Mouse (Mus musculus): ENCODE data around the gene Ripor2.

The Ripor2 gene

GRCm38 (mm10) chr13:24584403-24584802 lies 2.4 kb downstream of the Ripor2 start:
- DNase-seq (ENCODE audit: low spot score in 2 of 2) = no peak

DNA sequence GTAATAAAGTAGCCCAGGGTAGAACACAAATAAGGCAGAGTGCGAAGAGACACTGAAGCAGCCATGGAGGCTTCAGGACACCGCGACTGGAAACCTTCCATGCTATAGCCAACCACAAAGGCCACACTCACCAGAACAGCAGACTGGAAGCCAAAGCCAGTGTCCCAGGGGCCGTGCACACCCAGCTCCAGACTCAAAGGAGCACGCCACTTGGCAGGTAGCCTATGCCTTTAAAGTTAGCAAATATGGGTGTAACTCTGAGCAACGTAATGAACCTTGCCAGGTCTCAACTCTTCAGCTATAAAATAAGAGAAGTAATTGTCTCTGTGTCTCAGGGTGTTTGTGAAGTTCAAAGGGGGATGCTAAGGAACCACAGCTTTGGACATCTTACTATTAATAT lies 2.9 kb downstream of the Ripor2 start:
- DNase-seq (ENCODE audit: low spot score in 2 of 2) = no peak

DNA sequence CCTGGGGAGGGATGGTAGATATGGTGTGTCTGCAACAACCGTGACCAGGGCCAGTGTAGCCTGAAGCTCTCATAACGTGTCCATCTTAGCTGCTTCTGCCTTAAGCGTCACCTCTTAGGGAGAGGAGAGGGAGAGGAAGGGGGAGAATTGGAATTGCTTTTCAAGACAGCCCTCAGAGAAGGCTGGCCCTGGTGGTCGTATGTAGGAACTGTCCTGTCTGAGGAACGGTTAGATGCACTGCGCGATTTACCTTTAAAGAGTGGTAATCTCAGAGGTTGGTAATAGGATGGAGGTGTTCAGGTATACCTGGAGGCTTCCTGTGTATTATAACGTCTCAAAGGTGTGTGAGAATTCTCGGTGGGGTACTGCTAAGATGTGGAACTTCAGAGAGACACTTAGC lies 3.4 kb downstream of the Ripor2 start:
- no peak for DNase-seq (ENCODE audit: low spot score in 2 of 2)

DNA sequence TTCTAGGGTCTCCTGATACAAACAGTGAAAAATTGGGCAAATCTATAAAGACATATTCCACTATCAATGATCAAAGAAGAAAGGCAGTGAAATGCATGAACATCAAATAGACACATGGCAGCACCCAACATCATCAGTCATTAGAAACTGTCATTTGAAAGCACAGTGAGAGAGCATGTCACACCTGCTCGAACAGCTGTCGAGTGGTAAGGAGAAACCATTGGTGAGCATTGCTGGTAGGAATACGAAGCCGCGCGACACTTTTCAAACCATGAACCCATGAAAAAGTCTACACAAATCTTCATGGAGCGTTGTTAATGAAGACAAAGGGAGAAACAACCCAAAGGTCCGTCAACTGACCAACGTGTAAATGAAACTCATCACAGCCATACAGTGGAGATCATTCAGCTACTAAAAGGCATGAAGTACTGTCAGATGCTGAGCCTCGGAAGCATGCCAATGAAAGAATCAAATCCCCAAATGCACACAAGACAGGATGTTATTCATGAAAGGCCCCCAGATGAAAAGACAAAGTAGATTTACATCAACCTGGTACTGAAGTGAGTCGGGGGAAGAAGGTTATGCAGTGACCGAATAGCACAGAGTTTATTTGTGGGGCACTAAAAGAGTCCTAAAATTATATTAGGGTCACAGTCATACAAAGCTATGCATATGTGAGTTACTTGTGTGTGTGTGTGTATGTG lies 5.4 kb downstream of the Ripor2 start:
- no peak for DNase-seq (ENCODE audit: low spot score in 2 of 2)

- DNase-seq (ENCODE audit: low spot score in 2 of 2) = no peak
These were observed 6.6 kb downstream of the Ripor2 start for GRCm38 (mm10) chr13:24588603-24589002.

- no peak for DNase-seq (ENCODE audit: low spot score in 2 of 2)
These were observed 9.7 kb downstream of the Ripor2 start for GRCm38 (mm10) chr13:24591737-24592136.

DNA sequence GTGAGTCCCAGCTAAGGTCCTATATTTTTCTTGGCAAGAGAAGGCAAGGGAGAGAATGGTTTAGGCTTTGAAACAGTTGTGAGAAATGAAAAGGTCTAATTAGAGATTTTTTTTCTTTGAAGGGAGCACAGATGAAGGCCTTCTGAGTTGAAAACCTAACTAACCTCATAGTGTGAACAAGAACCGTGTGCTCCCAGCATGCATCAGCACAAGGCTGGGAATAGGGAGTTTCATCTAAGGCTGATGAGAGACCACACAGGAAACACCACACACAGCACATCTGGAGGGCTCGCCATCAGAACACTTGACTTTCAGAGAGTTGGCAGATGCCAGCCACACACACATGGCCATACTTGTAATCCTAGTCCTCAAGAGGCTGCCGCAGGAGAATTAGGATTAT lies 12.3 kb downstream of the Ripor2 start:
- DNase-seq (ENCODE audit: low spot score in 2 of 2) = no peak

DNA sequence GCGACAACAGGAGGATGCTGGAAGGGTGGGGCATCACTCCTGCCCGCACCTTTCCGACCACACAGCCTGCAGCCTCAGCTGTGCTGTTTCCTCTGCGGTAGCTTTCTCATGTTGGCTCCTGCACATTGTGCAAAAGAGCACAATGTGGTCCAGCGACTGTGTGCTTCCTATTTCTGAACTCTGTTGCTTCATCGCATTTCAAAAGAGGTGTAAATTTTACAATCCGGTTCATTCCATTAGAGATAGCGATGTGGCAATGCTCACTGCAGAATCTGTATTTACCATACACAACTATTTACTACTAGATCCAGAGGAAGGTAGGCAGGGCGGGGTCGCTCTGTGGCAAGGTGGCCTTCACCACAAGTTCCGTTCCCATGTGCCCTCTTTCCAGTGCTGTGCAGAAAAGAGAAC lies 17.6 kb downstream of the Ripor2 start:
- no peak for DNase-seq (ENCODE audit: low spot score in 2 of 2)

DNA sequence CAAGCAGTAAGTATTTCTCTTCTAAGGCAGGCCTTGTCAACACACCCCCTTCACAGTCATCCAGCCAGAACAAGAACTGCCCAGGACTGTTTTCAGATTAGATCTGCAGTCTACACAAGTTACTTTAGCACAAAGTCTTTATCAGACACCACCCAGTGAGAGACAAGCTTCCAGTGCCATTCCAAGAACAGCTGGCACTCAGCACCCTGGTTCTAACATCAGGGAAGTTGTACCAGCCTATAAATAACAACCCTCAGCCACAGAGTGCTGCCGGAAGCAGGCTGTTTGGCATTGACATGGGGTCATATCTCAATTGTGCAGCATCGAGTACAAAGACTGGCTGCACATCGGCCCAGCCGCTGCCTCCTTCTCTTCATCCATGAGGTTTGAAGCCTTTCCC lies 21.0 kb downstream of the Ripor2 start:
- DNase-seq (ENCODE audit: low spot score in 2 of 2) = no peak

- no peak for DNase-seq (ENCODE audit: low spot score in 2 of 2)
These were observed 21.6 kb downstream of the Ripor2 start for GRCm38 (mm10) chr13:24603591-24604009.

DNA sequence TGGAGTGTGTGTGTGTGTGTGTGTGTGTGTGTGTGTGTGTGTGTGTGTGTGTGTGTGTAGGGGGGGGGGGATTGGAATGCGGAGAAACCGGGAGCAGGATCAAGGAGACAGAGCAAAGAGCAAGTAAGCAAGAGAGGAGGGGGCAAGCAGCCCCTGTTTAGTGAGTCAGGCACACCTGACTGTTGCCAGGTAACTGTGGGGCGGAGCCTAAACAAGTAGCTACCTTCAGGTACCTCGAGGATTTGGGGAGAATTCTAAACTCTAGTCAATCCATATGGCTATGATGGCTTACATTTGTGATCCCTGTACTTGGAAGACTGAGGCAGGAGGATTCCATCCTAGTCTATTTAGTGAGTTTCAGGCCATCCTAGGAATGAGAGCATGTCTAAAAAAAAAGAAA lies 22.1 kb downstream of the Ripor2 start:
- DNase-seq (ENCODE audit: low spot score in 2 of 2) = no peak

GRCm38 (mm10) chr13:24604761-24605591 lies 23.0 kb downstream of the Ripor2 start:
- peak in 1 of 2 experiments; percentile 22 for DNase-seq (ENCODE audit: low spot score in 2 of 2)

- DNase-seq (ENCODE audit: low spot score in 2 of 2) = no peak
These were observed 23.8 kb downstream of the Ripor2 start for GRCm38 (mm10) chr13:24605755-24606154.

DNA sequence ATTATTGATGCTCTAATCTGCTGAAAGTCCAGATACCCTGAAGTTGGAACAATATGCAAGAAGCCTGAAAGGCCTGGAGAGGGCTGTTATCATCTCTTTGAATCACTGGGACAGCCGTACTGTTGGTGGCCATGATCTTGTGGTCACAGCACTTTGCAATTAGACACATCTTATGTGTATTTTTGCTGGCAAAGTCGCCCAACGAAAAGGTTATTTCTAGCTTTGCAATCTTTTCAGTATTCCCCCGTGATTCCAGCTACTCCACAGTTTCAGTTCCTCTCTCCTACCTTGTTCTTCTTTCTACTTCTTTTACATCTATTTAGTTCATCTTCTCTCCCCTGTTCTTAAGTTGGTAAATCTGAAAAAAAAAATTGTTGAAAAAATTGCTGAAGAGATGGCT lies 26.0 kb downstream of the Ripor2 start:
- no peak for DNase-seq (ENCODE audit: low spot score in 2 of 2)

GRCm38 (mm10) chr13:24608709-24609108 lies 26.7 kb downstream of the Ripor2 start:
- DNase-seq (ENCODE audit: low spot score in 2 of 2) = no peak

- DNase-seq (ENCODE audit: low spot score in 2 of 2) = no peak
These were observed 28.9 kb downstream of the Ripor2 start for GRCm38 (mm10) chr13:24610883-24611282.

DNA sequence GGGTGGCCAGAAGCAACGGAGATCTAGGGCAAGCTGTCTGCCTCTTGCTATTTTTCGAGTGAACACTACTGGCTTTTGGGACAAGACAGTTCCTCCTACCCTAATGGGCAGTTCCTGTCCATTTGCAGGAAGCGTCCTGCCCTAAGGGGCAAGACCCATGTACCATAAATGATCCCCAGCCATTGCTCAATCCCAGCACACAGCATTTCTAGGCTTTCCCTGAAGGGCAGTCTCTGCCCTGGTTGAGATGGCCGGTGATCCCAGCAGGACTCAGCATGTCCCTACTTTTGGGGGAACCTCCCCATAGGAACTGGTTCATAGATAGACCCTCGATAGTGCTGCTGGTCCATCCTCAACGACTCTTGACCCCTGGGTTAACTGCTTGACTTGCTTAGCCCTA lies 31.0 kb downstream of the Ripor2 start:
- no peak for DNase-seq (ENCODE audit: low spot score in 2 of 2)

- no peak for DNase-seq (ENCODE audit: low spot score in 2 of 2)
These were observed 31.4 kb downstream of the Ripor2 start for GRCm38 (mm10) chr13:24613433-24613832.

- no peak for DNase-seq (ENCODE audit: low spot score in 2 of 2)
These were observed 32.2 kb downstream of the Ripor2 start for GRCm38 (mm10) chr13:24613927-24614780.

- peak in 1 of 2 experiments; percentile 26 for DNase-seq (ENCODE audit: low spot score in 2 of 2)
These were observed 34.1 kb downstream of the Ripor2 start for GRCm38 (mm10) chr13:24615921-24616565.

DNA sequence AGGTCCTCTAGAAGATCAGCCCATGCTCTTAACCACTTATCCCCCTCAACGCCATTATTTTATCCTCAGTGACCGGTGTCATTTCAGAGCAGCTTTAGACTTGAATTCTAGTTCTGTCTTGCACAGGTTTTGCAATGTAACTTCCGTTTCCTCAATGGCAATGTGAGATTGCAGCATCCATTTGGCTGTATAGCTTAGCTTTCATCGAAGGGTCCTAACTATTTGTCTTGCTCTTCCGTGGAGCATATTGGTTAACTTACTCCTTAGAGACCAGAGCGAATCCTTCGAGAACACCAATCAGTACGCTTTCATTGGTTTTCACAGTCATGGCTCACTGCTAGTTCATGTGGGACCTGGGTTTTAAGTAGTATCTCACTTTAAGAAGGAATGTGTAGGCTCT lies 34.7 kb downstream of the Ripor2 start:
- no peak for DNase-seq (ENCODE audit: low spot score in 2 of 2)
